Mouse (Mus musculus): ENCODE results near the gene Ramp3. TPM values are rescaled to one million over a fixed set of nuclear protein-coding genes. Genes with fewer than 3 reads are reported as not detected.

Ramp3 gene
- polyA plus RNA-seq, 1 experiment from 2014 or later = 30.6 TPM

Other genes with a start within 250 kb of the Ramp3 start
- gene Ppia, start 243.1 kb upstream of the Ramp3 start, polyA plus RNA-seq (2015; fragmentation: Nextera tagmentation; extraction: Ambion mirVana) = 4,094 and 4,423 TPM in 2 replicates
- 223 and 239 TPM in 2 replicates for gene H2afv, start 214.1 kb upstream of the Ramp3 start, polyA plus RNA-seq (2015; fragmentation: Nextera tagmentation; extraction: Ambion mirVana)
- 11.2 and 11.5 TPM in 2 replicates for gene Purb, start 182.6 kb upstream of the Ramp3 start, polyA plus RNA-seq (2015; fragmentation: Nextera tagmentation; extraction: Ambion mirVana)
- gene Myo1g, start 137.6 kb upstream of the Ramp3 start, polyA plus RNA-seq (2015; fragmentation: Nextera tagmentation; extraction: Ambion mirVana) = 0.35 and 0.40 TPM in 2 replicates
- 98.2 and 98.7 TPM in 2 replicates for gene Ccm2, start 111.6 kb upstream of the Ramp3 start, polyA plus RNA-seq (2015; fragmentation: Nextera tagmentation; extraction: Ambion mirVana)
- 72.1 and 81.0 TPM in 2 replicates for gene Nacad, start 52.5 kb upstream of the Ramp3 start, polyA plus RNA-seq (2015; fragmentation: Nextera tagmentation; extraction: Ambion mirVana)
- gene Tbrg4, start 32.5 kb upstream of the Ramp3 start, polyA plus RNA-seq (2015; fragmentation: Nextera tagmentation; extraction: Ambion mirVana) = 29.3 and 35.2 TPM in 2 replicates
- not detected in 2 replicates for gene Wap, start 19.9 kb upstream of the Ramp3 start, polyA plus RNA-seq (2015; fragmentation: Nextera tagmentation; extraction: Ambion mirVana)
- gene Gm11983, start 179.1 kb downstream of the Ramp3 start, polyA plus RNA-seq (2015; fragmentation: Nextera tagmentation; extraction: Ambion mirVana) = not detected in 2 replicates